Mouse (Mus musculus): ENCODE data around the gene Gpnmb. TPM values are rescaled to one million over a fixed set of nuclear protein-coding genes. Genes with fewer than 3 reads are reported as not detected.

Gene Gpnmb
- polyA plus RNA-seq, 1 experiment = 0.44 TPM

DNA sequence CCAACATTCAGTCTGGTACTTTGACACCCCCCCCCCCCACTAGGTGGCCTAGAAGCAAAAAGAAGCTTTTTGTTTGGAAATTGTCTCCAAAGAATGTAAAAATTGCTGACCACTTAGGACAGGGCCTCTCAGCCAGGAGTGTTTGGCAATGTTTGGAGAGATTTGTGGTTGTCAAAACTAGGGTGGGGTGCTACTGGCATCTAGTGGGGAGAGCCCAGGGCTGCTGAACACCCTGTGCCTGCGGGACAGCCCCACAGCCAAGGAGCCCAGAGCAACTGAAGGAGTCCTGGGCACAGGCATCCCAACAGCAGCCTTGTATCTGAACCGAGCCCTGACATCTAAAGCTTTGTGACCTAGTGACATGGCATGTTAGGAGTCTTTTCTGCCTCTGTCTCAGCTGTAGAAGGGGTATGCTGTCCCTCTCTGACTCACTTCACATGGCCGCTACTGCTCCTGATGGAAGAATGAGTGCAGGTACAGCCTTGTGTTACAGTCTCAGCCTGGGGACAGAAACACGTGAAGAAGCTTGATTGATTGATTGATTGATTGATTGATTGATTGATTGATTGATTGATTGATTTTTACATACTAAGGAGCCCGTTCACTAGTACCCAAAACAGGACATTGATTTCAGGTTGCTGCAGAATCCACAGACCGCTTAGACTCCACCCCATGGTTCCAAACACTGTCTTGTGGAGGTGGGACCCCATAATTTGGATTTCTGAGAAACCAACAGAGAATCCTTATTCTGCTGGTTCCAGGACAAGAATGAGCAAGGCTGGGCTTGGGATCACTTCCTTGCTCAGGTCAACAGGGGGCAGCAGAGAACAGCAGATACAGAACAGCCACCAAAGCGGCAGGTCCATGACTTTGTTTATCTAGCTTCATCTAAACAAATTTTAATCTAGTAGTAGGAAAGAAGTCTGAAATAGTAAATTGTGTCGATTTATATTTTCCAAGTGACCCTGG lies 21.0 kb downstream of the Gpnmb start:
- TF ChIP-seq CTCF (IDR thresholded peaks at IDR 0.05; ENCODE audit: borderline replicate concordance, extremely low read depth, insufficient read depth, insufficient read length) = peak; percentile 94
- TF ChIP-seq POLR2A (IDR thresholded peaks at IDR 0.05; ENCODE audit: borderline replicate concordance, extremely low read depth, insufficient read depth, insufficient read length, poor library complexity, severe bottlenecking) = no peak
- DNase-seq (ENCODE audit: low read depth) = peak; percentile 89

- TF ChIP-seq POLR2A (IDR thresholded peaks at IDR 0.05; ENCODE audit: borderline replicate concordance, extremely low read depth, insufficient read depth, insufficient read length, poor library complexity, severe bottlenecking) (no peak), CTCF (IDR thresholded peaks at IDR 0.05; ENCODE audit: borderline replicate concordance, extremely low read depth, insufficient read depth, insufficient read length) (no peak)
- DNase-seq (ENCODE audit: low read depth) = no peak
These were observed 32.0 kb downstream of the Gpnmb start for GRCm38 (mm10) chr6:49068361-49068760.

- peak; percentile 98 for DNase-seq (ENCODE audit: low read depth)
- TF ChIP-seq CTCF (IDR thresholded peaks at IDR 0.05; ENCODE audit: borderline replicate concordance, extremely low read depth, insufficient read depth, insufficient read length) = no peak
- TF ChIP-seq POLR2A (IDR thresholded peaks at IDR 0.05; ENCODE audit: borderline replicate concordance, extremely low read depth, insufficient read depth, insufficient read length, poor library complexity, severe bottlenecking) = peak; percentile 80
These were observed 37.2 kb downstream of the Gpnmb start, which contains the start of gene Malsu1 for GRCm38 (mm10) chr6:49073304-49074116. Gene Malsu1 (plus strand): TSS chr6:49073795.

DNA sequence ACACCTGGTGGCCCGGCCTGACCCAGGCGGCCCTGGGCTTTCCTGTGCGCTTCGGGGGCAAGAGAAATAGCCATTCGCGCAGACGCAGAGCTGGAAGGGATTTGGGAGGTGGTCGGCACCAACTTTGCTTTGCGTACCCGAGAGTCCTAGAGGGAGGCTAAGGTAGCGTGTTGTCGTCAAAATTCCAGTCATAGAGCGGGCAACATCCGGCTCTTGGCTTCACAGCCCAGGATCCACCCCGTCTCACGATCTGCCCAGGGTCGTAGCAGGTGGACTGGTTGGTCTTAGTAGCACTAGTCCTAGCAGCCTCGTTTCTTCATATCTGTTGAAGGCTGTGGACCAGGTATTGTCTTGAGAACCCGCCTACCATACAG lies 37.8 kb downstream of the Gpnmb start:
- no peak for DNase-seq (ENCODE audit: low read depth)
- TF ChIP-seq CTCF (IDR thresholded peaks at IDR 0.05; ENCODE audit: borderline replicate concordance, extremely low read depth, insufficient read depth, insufficient read length) = no peak
- no peak for TF ChIP-seq POLR2A (IDR thresholded peaks at IDR 0.05; ENCODE audit: borderline replicate concordance, extremely low read depth, insufficient read depth, insufficient read length, poor library complexity, severe bottlenecking)

- TF ChIP-seq POLR2A (IDR thresholded peaks at IDR 0.05; ENCODE audit: borderline replicate concordance, extremely low read depth, insufficient read depth, insufficient read length, poor library complexity, severe bottlenecking) = no peak
- no peak for TF ChIP-seq CTCF (IDR thresholded peaks at IDR 0.05; ENCODE audit: borderline replicate concordance, extremely low read depth, insufficient read depth, insufficient read length)
- no peak for DNase-seq (ENCODE audit: low read depth)
These were observed 41.5 kb downstream of the Gpnmb start for GRCm38 (mm10) chr6:49077894-49078293.

DNA sequence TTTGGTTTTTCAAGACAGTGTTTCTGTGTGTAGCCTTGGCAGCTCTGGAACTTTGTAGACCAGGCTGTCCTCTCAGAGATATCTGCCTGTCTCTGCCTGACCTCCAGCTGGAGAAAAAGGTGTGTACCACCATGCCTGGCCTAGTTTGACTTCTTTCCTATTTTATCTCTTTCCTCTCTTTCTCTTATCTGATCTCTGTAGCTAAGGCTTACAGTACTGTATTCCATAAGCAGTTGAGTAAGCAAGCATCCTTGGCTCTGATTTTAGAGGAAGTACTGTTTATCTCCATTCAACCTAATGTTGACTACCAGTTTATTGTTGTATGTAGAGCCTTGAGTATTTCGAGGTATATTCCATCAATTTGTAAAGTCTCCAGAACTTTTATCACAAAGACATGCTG lies 43.0 kb downstream of the Gpnmb start:
- TF ChIP-seq POLR2A (IDR thresholded peaks at IDR 0.05; ENCODE audit: borderline replicate concordance, extremely low read depth, insufficient read depth, insufficient read length, poor library complexity, severe bottlenecking) (no peak), CTCF (IDR thresholded peaks at IDR 0.05; ENCODE audit: borderline replicate concordance, extremely low read depth, insufficient read depth, insufficient read length) (no peak)
- DNase-seq (ENCODE audit: low read depth) = no peak

- no peak for DNase-seq (ENCODE audit: low read depth)
- no peak for TF ChIP-seq CTCF (IDR thresholded peaks at IDR 0.05; ENCODE audit: borderline replicate concordance, extremely low read depth, insufficient read depth, insufficient read length)
- TF ChIP-seq POLR2A (IDR thresholded peaks at IDR 0.05; ENCODE audit: borderline replicate concordance, extremely low read depth, insufficient read depth, insufficient read length, poor library complexity, severe bottlenecking) = no peak
These were observed 46.7 kb downstream of the Gpnmb start for GRCm38 (mm10) chr6:49083008-49083407.

GRCm38 (mm10) chr6:49094968-49095367 lies 58.6 kb downstream of the Gpnmb start:
- TF ChIP-seq POLR2A (IDR thresholded peaks at IDR 0.05; ENCODE audit: borderline replicate concordance, extremely low read depth, insufficient read depth, insufficient read length, poor library complexity, severe bottlenecking) = no peak
- no peak for TF ChIP-seq CTCF (IDR thresholded peaks at IDR 0.05; ENCODE audit: borderline replicate concordance, extremely low read depth, insufficient read depth, insufficient read length)
- no peak for DNase-seq (ENCODE audit: low read depth)

DNA sequence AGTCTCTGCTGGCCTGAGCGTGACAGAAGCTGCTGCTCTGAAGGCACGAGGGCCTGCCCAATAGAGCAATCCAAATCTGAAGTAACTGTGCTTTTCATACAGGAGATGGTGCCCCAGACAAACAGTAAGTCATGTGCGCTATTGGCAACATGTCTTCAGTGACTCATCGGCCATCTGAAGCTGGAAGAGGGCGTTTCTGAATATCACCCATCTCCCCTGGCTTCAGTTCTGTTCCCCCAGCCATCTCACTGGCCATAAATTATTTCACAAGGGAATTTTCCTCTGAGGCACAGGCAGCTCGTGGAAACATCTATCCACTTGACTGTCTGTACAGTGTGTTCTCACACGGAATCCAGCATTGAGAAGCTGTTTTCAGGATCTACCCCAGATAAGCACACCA lies 60.1 kb downstream of the Gpnmb start:
- DNase-seq (ENCODE audit: low read depth) = peak; percentile 17
- TF ChIP-seq CTCF (IDR thresholded peaks at IDR 0.05; ENCODE audit: borderline replicate concordance, extremely low read depth, insufficient read depth, insufficient read length) = no peak
- TF ChIP-seq POLR2A (IDR thresholded peaks at IDR 0.05; ENCODE audit: borderline replicate concordance, extremely low read depth, insufficient read depth, insufficient read length, poor library complexity, severe bottlenecking) = no peak

- DNase-seq (ENCODE audit: low read depth) = peak; percentile 93
- TF ChIP-seq CTCF (IDR thresholded peaks at IDR 0.05; ENCODE audit: borderline replicate concordance, extremely low read depth, insufficient read depth, insufficient read length) = no peak
These were observed 60.7 kb downstream of the Gpnmb start for GRCm38 (mm10) chr6:49096933-49097461.

GRCm38 (mm10) chr6:49097596-49098110 lies 61.3 kb downstream of the Gpnmb start:
- peak; percentile 70 for DNase-seq (ENCODE audit: low read depth)
- no peak for TF ChIP-seq CTCF (IDR thresholded peaks at IDR 0.05; ENCODE audit: borderline replicate concordance, extremely low read depth, insufficient read depth, insufficient read length)
- no peak for TF ChIP-seq POLR2A (IDR thresholded peaks at IDR 0.05; ENCODE audit: borderline replicate concordance, extremely low read depth, insufficient read depth, insufficient read length, poor library complexity, severe bottlenecking)
